Mouse (Mus musculus): ENCODE results near the gene Exosc7. TPM values are rescaled to one million over a fixed set of nuclear protein-coding genes. Genes with fewer than 3 reads are reported as not detected.

Gene Exosc7
- polyA plus RNA-seq, 1 experiment = 40.4 TPM

DNA sequence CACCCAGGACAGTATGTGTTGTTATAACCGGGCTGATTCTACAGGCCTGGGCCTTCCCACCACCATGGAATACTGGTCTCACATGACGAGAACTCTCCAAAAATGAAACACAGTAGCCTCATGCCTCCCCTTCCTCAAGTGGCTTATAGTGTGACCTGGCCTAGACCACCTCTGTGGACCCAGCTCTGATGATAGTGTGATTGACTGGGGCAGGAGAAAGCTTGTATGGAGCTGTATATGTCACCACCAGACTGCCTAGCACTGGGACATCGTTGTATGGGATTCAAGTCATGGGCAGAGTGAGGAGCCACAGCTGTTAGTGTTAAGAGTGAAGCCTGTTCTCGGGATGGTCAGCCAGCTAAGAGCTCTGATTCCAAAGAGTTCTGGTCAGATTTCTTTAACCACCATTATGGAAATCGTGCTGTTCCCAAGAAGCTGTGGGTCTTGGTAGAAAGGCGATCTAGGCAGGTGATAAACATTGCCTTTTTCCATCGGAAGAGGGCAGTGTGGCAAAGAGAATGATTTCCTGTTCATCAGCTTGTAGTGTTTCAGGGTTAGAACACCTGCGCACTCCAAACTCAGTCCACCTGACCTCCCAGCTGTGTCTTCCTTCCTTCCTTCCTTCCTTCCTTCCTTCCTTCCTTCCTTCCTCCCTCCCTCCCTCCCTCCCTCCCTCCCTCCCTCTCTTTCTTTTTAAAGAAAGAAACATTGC is 45.3 kb downstream of the Exosc7 start:
- Histone ChIP-seq H3K27ac (ENCODE audit: control insufficient read depth, insufficient read depth, low read length) (no peak overlapping the region), H3K36me3 (ENCODE audit: control insufficient read depth, insufficient read depth, low read length) (no peaks in the 10 kb centered on the region), H3K27me3 (ENCODE audit: control insufficient read depth, insufficient read depth, low read length) (no peaks in the 10 kb centered on the region), H3K4me3 (ENCODE audit: control insufficient read depth, insufficient read depth, low read length) (no peak overlapping the region), H3K4me1 (replicated peaks; ENCODE audit: control insufficient read depth, insufficient read depth, low read length) (peaks cover 3% of the 10 kb centered on the region; the same call in 1 of the 2 replicates)
- TF ChIP-seq CTCF (IDR thresholded peaks at IDR 0.05; ENCODE audit: borderline replicate concordance, control insufficient read depth, extremely low read depth, insufficient read depth, low read length, poor library complexity) = no peak
- no peak for TF ChIP-seq POLR2A (IDR thresholded peaks at IDR 0.05; ENCODE audit: control insufficient read depth, extremely low read depth, insufficient read depth, low read length, poor library complexity)
- peak; percentile 54 for DNase-seq
- WGBS = 45% methylated on average over 8 of the region's 8 CpGs

DNA sequence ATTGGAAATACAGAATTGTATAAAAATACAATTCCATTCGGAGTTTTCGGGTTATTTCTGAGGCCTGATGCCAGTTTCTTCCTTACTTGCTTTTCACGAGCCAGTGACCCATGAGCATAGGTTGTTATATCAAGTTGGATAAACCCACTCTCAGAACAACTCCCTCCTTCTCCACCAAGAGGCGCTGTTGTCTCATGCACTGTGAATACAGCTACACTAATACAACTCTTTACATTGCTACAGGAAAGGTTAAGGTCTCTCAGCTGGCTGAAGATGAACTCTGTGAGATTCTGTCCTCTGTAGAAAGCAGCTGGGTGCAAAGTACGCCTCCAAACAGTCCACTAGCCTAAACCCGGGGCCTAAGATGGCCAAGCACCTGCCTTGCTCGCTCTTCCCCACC is 46.3 kb downstream of the Exosc7 start:
- H3K27ac ChIP-seq (ENCODE audit: control insufficient read depth, insufficient read depth, low read length) = no peak overlapping the region
- TF ChIP-seq CTCF (IDR thresholded peaks at IDR 0.05; ENCODE audit: borderline replicate concordance, control insufficient read depth, extremely low read depth, insufficient read depth, low read length, poor library complexity) (no peak), POLR2A (IDR thresholded peaks at IDR 0.05; ENCODE audit: control insufficient read depth, extremely low read depth, insufficient read depth, low read length, poor library complexity) (no peak)
- peaks cover 3% of the 10 kb centered on the region; the same call in 1 of the 2 replicates for H3K4me1 ChIP-seq (replicated peaks; ENCODE audit: control insufficient read depth, insufficient read depth, low read length)
- DNase-seq = peak; percentile 44
- H3K36me3 ChIP-seq (ENCODE audit: control insufficient read depth, insufficient read depth, low read length) = no peaks in the 10 kb centered on the region
- H3K4me3 ChIP-seq (ENCODE audit: control insufficient read depth, insufficient read depth, low read length) = no peak overlapping the region
- 64% methylated on average over 7 of the region's 7 CpGs for WGBS
- H3K27me3 ChIP-seq (ENCODE audit: control insufficient read depth, insufficient read depth, low read length) = no peaks in the 10 kb centered on the region

DNA sequence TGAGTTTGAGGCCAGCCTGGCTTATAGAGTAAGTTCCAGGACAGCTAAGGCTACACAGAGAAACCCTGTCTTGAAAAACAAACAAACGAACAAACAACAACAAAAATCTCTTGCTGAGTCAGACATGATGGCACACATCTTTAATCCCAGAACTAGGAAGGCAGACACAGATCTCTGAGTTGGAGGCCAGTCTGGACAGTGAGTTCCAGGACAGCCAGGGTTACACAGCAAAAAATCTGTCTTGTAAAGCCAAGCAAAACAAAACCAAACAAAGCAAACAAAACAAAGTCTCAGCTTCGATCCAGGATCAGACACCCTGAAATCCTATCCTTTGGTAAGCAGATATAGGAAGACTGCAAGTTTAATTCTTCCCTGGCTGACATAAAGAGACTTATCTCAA is 48.8 kb downstream of the Exosc7 start:
- H3K4me3 ChIP-seq (ENCODE audit: control insufficient read depth, insufficient read depth, low read length) = no peak overlapping the region
- 81% methylated on average over 2 of the region's 2 CpGs for WGBS
- no peak for DNase-seq
- H3K4me1 ChIP-seq (replicated peaks; ENCODE audit: control insufficient read depth, insufficient read depth, low read length) = peaks cover 3% of the 10 kb centered on the region; the same call in 1 of the 2 replicates
- no peaks in the 10 kb centered on the region for H3K36me3 ChIP-seq (ENCODE audit: control insufficient read depth, insufficient read depth, low read length)
- no peaks in the 10 kb centered on the region for H3K27me3 ChIP-seq (ENCODE audit: control insufficient read depth, insufficient read depth, low read length)
- TF ChIP-seq POLR2A (IDR thresholded peaks at IDR 0.05; ENCODE audit: control insufficient read depth, extremely low read depth, insufficient read depth, low read length, poor library complexity) = no peak
- TF ChIP-seq CTCF (IDR thresholded peaks at IDR 0.05; ENCODE audit: borderline replicate concordance, control insufficient read depth, extremely low read depth, insufficient read depth, low read length, poor library complexity) = no peak
- no peak overlapping the region for H3K27ac ChIP-seq (ENCODE audit: control insufficient read depth, insufficient read depth, low read length)

DNA sequence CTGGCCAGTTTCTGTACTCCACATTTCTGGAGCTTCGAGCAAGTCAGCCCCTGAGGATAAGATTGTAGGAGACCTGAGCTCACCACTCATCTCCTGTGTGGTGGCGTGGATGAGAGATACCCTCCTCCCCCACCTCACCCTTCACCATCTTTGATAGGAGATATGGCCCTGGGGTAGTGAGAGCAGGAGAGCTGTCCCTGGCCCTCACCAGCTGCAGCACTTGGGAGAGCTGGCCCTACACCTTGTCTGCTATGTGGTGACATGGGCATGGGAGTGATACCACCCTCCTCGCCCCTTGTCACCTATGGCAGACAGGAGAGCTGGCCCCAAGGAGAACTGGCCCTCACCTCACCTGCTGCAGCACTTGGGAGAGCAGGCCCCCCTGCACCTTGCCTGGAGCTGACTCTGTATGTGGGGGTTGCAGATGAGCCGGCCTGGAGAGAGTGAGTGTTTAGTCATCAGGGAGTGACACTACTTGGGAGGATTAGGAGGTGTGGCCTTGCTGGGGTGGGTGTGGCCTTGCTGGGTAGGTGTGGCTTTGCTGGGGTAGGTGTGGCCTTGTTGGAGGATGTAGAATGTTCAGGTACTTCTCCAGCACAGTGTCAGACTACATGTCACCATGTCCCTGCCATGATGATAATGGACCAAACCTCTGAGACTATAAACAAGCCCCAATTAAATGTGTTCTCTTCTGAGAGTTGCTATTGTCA is 50.1 kb downstream of the Exosc7 start:
- Histone ChIP-seq H3K4me1 (replicated peaks; ENCODE audit: control insufficient read depth, insufficient read depth, low read length) (peaks cover 2% of the 10 kb centered on the region; the same call in 1 of the 2 replicates), H3K27ac (ENCODE audit: control insufficient read depth, insufficient read depth, low read length) (no peak overlapping the region), H3K36me3 (ENCODE audit: control insufficient read depth, insufficient read depth, low read length) (no peaks in the 10 kb centered on the region), H3K27me3 (ENCODE audit: control insufficient read depth, insufficient read depth, low read length) (no peaks in the 10 kb centered on the region), H3K4me3 (ENCODE audit: control insufficient read depth, insufficient read depth, low read length) (no peak overlapping the region)
- TF ChIP-seq POLR2A (IDR thresholded peaks at IDR 0.05; ENCODE audit: control insufficient read depth, extremely low read depth, insufficient read depth, low read length, poor library complexity) (no peak), CTCF (IDR thresholded peaks at IDR 0.05; ENCODE audit: borderline replicate concordance, control insufficient read depth, extremely low read depth, insufficient read depth, low read length, poor library complexity) (no peak)
- no peak for DNase-seq
- WGBS = 95% methylated on average over 4 of the region's 4 CpGs

DNA sequence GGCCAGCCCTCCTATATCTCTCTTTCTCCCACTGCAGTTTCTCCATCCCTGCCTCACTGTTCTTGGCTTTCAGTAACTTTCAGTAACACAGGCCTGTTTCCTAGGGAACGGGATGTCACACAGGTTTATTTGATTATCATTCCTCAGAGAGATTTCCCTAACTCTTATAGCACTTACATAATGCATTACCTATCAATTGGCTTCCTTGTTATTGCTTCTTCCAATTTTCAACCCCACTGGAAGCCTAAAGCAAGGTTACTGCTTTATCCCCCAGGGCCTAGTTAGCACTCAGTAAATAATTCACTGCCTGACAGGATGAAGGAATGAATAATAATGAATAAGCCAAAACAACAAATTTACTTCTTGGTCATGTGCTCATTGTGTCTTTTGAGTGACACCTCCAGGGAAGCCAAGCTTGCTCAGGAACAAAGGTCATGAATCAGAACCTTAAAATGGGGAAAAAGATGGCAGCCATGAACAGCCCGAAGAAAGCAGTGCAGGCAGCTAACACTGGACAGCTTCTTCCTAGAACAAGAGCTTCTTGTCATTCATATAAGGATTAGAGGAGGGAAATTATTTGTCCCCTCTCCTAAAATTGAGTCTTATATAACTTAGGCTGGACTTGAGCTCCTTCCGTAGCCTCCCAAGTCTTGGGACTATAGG is 52.9 kb downstream of the Exosc7 start:
- Histone ChIP-seq H3K27ac (ENCODE audit: control insufficient read depth, insufficient read depth, low read length) (no peak overlapping the region), H3K27me3 (ENCODE audit: control insufficient read depth, insufficient read depth, low read length) (no peaks in the 10 kb centered on the region), H3K4me1 (replicated peaks; ENCODE audit: control insufficient read depth, insufficient read depth, low read length) (no peaks in the 10 kb centered on the region), H3K4me3 (ENCODE audit: control insufficient read depth, insufficient read depth, low read length) (no peak overlapping the region), H3K36me3 (ENCODE audit: control insufficient read depth, insufficient read depth, low read length) (no peaks in the 10 kb centered on the region)
- DNase-seq = no peak
- 97% methylated on average over 3 of the region's 3 CpGs for WGBS
- TF ChIP-seq CTCF (IDR thresholded peaks at IDR 0.05; ENCODE audit: borderline replicate concordance, control insufficient read depth, extremely low read depth, insufficient read depth, low read length, poor library complexity) = no peak

DNA sequence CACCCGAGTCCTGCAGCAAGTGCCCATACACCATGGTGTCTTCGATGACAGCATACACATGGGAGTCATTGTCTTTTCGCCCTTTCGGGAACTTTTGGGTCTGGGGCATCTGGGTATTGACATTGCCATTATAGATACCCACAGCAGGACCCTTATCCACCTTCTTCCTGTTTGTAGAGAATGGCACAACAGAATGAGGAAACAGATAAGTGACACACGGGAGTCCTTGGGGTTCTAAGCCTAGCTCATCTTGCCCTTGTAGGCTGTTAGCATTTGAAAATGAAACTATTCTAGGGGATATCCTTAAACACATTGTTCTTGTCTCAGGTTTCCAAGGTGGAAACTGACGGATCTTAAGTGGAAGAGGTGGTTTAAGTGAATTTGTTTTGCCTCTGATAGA is 60.7 kb downstream of the Exosc7 start:
- WGBS = 79% methylated on average over 6 of the region's 6 CpGs
- Histone ChIP-seq H3K4me1 (replicated peaks; ENCODE audit: control insufficient read depth, insufficient read depth, low read length) (no peaks in the 10 kb centered on the region), H3K36me3 (ENCODE audit: control insufficient read depth, insufficient read depth, low read length) (no peaks in the 10 kb centered on the region), H3K4me3 (ENCODE audit: control insufficient read depth, insufficient read depth, low read length) (no peak overlapping the region), H3K27ac (ENCODE audit: control insufficient read depth, insufficient read depth, low read length) (no peak overlapping the region), H3K27me3 (ENCODE audit: control insufficient read depth, insufficient read depth, low read length) (no peaks in the 10 kb centered on the region)
- no peak for DNase-seq
- no peak for TF ChIP-seq POLR2A (IDR thresholded peaks at IDR 0.05; ENCODE audit: control insufficient read depth, extremely low read depth, insufficient read depth, low read length, poor library complexity)

All from thymus, adult 2 months (tissue).